Mouse (Mus musculus) T-helper 1 cell (primary cell): ENCODE data around the gene Iqschfp.

Experiments
- in situ Hi-C: fragments of 300-600 bp; cut with MboI, MseI; formaldehyde crosslinking; loops from one replicate; pipeline ENCODE4 v1.15.1; 2025; ENCODE audit warnings: high pct_unique_total_duplicates

Gene Iqschfp

GRCm38 (mm10) chr3:68202162-68202902, 310.3 kb downstream of the Iqschfp start:
- in situ Hi-C loops: no loop called here

- in situ Hi-C loops: no loop called here
These were observed 312.0 kb downstream of the Iqschfp start for GRCm38 (mm10) chr3:68203934-68204467.

DNA sequence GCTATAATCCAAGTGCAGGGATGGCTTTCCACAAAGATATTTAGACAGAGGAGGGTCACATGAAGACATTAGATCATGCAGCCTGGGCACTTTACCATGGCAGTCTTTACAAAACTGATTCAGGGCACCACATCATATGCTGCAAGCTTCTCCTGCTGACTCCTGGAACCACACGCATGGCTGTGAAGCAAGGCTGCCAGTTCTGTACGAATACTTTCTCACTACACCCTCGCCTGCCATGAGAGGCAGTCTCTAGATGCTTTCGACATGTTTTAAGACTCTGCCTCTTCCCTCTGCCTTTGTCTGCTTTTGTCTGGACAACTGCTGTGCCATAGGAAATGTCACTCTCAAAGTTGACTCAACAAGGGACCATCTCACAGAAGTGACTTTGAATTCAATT, 318.4 kb downstream of the Iqschfp start:
- in situ Hi-C loops: no loop called here

- in situ Hi-C loops: no loop called here
These were observed 329.4 kb downstream of the Iqschfp start for GRCm38 (mm10) chr3:68221452-68221851.

GRCm38 (mm10) chr3:68239887-68240286, 347.9 kb downstream of the Iqschfp start:
- in situ Hi-C loops: no loop called here

DNA sequence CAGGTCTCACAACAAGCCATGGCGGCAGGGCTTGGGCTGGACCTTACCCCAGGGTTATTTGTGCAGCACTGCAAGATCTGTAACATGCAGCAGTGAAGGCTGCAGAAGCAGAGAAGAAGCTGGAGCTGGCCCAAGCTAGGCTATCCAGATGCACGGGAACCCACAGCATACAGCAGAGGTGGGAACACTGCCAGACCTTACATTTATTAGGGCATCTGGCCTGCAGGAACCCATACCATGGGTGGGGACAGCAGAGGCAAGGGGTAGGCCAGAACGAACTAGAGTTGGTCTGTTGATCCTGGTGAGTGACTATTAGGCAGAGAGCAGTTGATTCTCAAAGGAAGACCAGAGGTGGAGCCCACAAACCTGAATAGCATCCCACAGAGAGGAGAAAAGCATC, 351.2 kb downstream of the Iqschfp start:
- in situ Hi-C loops: no loop called here

GRCm38 (mm10) chr3:68246154-68246553, 354.1 kb downstream of the Iqschfp start:
- in situ Hi-C loops: no loop called here

- in situ Hi-C loops: no loop called here
These were observed 358.6 kb downstream of the Iqschfp start for GRCm38 (mm10) chr3:68250589-68250988.

DNA sequence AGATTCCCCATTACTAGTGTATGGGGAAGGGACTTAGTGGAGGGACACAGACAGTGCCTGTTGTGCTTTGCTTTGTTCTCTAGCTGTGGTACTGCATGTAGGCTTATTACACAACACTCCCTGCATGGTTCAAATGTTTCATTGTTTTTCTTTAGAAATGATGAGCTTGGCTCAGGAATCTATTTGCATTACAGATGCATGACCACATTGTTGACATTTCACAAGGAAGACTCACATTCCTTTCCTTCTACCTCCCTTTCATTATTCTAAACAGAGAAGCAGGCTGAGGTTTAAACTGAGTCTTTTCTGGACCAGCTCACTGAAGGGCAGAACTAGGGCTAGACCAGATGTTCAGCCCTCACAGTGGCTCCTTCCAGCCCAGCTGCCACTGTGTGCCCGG, 360.3 kb downstream of the Iqschfp start:
- in situ Hi-C loops: no loop called here

- in situ Hi-C loops: no loop called here
These were observed 370.3 kb downstream of the Iqschfp start for GRCm38 (mm10) chr3:68262304-68262703.

GRCm38 (mm10) chr3:68267905-68268304, 375.9 kb downstream of the Iqschfp start:
- in situ Hi-C loops: no loop called here

DNA sequence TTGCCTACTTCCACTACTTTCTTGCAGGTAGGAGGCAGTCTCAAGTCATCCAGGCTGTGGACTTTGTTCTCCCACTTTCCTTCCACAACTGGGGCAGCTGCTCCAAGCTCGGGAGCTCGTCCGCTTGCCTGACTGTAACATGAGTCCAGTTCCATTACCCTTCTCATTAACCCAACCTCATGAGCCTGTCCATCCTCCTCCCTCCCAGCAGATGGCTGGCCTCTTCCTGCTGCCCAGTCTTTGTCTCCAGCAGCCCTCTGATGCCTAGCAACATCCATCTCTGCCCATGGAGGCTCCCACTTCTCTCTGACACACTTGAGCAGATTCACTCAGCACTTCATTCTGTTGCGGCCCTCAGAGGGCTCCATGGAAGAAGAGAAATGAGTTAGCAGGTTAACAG, 377.2 kb downstream of the Iqschfp start:
- in situ Hi-C loops: no loop called here

GRCm38 (mm10) chr3:68270246-68270645, 378.2 kb downstream of the Iqschfp start:
- in situ Hi-C loops: no loop called here

- in situ Hi-C loops: no loop called here
These were observed 379.4 kb downstream of the Iqschfp start for GRCm38 (mm10) chr3:68271457-68271856.

DNA sequence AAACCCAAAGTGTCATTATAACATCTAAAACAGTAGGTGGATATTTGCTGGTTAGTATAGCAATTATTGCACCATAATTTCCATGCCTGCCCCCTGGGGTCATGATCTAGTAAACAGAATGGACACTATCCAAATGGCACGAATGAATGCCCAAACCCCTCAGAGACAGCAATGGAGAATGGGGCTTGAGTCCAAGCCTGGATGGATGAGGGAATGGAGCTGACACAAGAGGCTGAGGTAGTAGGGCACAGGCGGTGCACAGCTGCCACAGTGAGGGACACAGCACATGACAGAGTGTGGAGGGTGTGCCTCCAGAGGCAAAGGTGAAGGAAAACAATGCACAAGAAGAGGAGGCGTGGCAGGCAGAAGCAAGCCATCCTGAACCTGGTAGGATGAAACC, 379.8 kb downstream of the Iqschfp start:
- in situ Hi-C loops: no loop called here

- in situ Hi-C loops: no loop called here
These were observed 391.0 kb downstream of the Iqschfp start for GRCm38 (mm10) chr3:68282844-68283594.

DNA sequence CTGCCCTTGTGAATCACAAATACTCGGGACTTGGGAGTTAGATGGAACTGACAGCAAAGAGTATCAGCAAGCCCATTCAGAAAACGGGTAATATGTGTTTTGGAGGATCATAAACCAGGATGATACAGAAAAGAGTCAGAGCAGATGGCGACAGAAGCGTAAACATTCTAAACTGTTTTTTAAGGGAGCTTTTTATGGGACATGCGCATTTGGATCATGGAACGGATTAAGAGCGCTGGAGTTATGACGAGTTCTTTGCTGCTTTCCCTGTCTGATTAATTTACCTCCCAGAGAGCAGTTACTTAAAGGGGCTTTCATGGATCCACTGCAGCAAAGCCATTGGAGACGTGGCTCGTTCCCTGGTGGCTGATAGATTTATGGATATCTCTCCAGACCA, 391.6 kb downstream of the Iqschfp start:
- in situ Hi-C loops: no loop called here

GRCm38 (mm10) chr3:68284500-68284899, 392.5 kb downstream of the Iqschfp start:
- in situ Hi-C loops: no loop called here

GRCm38 (mm10) chr3:68296752-68297151, 404.7 kb downstream of the Iqschfp start:
- in situ Hi-C loops: no loop called here

GRCm38 (mm10) chr3:68305647-68306046, 413.6 kb downstream of the Iqschfp start:
- in situ Hi-C loops: no loop called here

DNA sequence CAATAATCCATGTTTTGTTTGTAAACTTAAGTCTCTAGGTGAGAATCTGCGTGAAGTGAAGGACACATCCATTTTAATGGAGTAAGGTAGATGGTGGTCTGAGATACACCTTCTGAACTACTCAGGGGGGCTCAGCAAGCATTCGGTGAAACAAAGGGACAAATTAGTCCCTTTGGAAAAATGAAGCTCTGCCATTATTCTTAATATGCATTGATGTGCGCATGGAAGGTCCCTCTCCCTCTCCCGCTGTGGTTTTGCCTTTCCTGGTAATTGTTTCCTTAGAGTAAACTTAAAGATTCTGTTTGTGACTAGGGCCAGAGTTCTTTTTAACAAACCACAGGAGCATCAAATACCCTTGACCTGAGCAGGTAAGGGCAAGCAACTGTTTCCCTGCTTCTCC, 414.7 kb downstream of the Iqschfp start:
- in situ Hi-C loops: no loop called here

- in situ Hi-C loops: no loop called here
These were observed 433.5 kb downstream of the Iqschfp start for GRCm38 (mm10) chr3:68325575-68325974.

GRCm38 (mm10) chr3:68332515-68332914, 440.5 kb downstream of the Iqschfp start:
- in situ Hi-C loops: no loop called here
